Mouse (Mus musculus) monocyte, adult 59 days (primary cell): Measurements from ENCODE around the gene Nutf2-ps1. TPM values are rescaled to one million over a fixed set of nuclear protein-coding genes. Genes with fewer than 3 reads are reported as not detected.

Source experiments
- total RNA-seq, 2 experiments: library from RNA; stranded (reverse); gene quantifications; one replicate each; pipeline ENCODE4 v1.2.4; 2023

Nutf2-ps1 gene
- total RNA-seq: 10 to 100 TPM; 13.4 to 43.3 TPM

GRCm38 (mm10) chr19:53588968-53589367 lies at the start of gene Nutf2-ps1:
TSS of gene Nutf2-ps1 (minus strand) at chr19:53589068.

GRCm38 (mm10) chr19:53599757-53600539 lies 11.1 kb upstream of the Nutf2-ps1 start, which contains the start of gene Smc3:
TSS of gene Smc3 (plus strand) at chr19:53600398.

Other genes starting within 250 kb of the Nutf2-ps1 start
- not detected for gene Gm10197, start 217.3 kb downstream of the Nutf2-ps1 start, total RNA-seq
- 10 to 100 TPM; 71.6 to 76.0 TPM for gene Smndc1, start 198.5 kb downstream of the Nutf2-ps1 start, total RNA-seq
- 100 to 1,000 TPM; 126 to 188 TPM for gene Dusp5, start 60.0 kb downstream of the Nutf2-ps1 start, total RNA-seq
- gene Smc3, start 11.3 kb upstream of the Nutf2-ps1 start, total RNA-seq: 10 to 100 TPM; 39.8 to 48.9 TPM
- gene Rbm20, start 88.2 kb upstream of the Nutf2-ps1 start, total RNA-seq: not detected